Mouse (Mus musculus): ENCODE data around the gene Asap2.

DNA sequence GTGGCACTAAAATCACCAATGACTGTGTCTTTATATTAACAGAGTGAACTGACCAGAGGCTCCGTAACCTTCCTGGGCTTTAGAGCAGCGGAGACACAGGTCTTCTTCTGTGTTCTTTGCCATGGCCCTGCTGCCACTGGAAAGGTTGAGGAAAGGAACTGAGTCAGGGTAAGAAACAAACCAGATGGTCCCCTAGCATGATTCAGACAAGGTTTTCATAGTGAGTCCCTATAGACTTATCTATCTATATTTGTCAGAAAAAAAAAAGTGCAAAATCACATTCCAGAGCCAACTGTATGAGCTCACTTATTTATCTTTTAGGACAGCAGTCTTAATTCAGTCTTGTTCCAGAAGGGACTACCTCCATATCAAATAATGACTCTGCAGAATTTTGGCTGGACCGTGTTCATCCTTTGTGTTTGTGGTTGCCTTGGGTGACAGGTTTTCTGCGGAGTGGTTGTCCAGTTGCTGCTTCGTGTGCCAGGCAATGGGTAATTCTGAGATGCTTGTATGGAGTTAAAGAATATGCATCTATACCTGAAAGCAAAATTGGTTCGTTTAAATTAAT is 150.6 kb downstream of the Asap2 start:
- TF ChIP-seq CTCF (IDR thresholded peaks at IDR 0.05; ENCODE audit: control insufficient read depth, insufficient read depth, low read length) (no peak), POLR2A (IDR thresholded peaks at IDR 0.05; ENCODE audit: borderline replicate concordance, control insufficient read depth, low read depth, low read length) (no peak)

All from bone marrow, adult 2 months (tissue).